25 mouse cellular contexts compared by ENCODE assay signal in the genomic region with DNA sequence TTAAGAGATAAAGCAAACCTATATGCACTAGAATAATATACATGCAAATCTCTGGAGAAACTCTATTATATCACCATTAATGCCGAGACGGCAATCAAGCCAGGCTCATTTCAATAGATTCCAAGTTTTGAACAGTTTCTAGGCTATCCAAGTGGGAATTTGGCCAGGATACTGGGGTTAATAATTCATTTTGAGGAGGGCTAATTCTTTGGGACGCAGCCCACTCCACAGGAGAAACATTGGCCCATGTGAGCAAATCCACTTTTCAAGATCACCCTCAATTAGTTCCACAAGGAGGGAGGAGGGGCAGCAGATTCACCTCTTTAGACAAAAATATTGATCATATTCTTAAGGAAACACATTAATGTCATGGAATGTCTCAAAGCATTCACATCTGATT.
DNase-seq lines count a peak whose midpoint lies in the region; ATAC-seq and TF ChIP-seq lines count a peak whose summit lies in the region.
"Had no signal": no experiment of that assay in that cellular context is flagged by ENCODE, and none has a peak within 500 bp of the region (broad histone marks: within the 10 kb centered on the region; RNA-seq: fewer than 3 reads in every experiment).

No protein-coding gene starts in this region.

- no peak overlapping the region for H3K9ac ChIP-seq in limb, embryonic 14.5 days (ENCODE audit: low read depth, low read length, severe bottlenecking)
- H3K9ac ChIP-seq: limb, embryonic 12.5 days; liver, embryonic 14.5 days; lung, embryonic 15.5 days; neural tube, embryonic 13.5 days; stomach, embryonic 15.5 days had no signal

- TF ChIP-seq POLR2A in kidney, adult 2 months (IDR thresholded peaks at IDR 0.05; ENCODE audit: low read depth, low read length): no peak
- no peak for TF ChIP-seq POLR2A in limb, embryonic 14.5 days (IDR thresholded peaks at IDR 0.05; ENCODE audit: borderline replicate concordance, extremely low read depth, insufficient read depth, insufficient read length)
- no peak for TF ChIP-seq POLR2A in brain, embryonic 14.5 days (IDR thresholded peaks at IDR 0.05; ENCODE audit: borderline replicate concordance, extremely low read depth, insufficient read depth, insufficient read length, poor library complexity, severe bottlenecking)

- no peak overlapping the region for H3K4me2 ChIP-seq in limb, embryonic 14.5 days (replicated peaks; ENCODE audit: low read depth, low read length, severe bottlenecking)
- H3K4me2 ChIP-seq: heart, embryonic 11.5 days; limb, embryonic 12.5 days; lung, embryonic 15.5 days; neural tube, embryonic 13.5 days; stomach, embryonic 15.5 days had no signal

- no peak for TF ChIP-seq CTCF in kidney, adult 2 months (conservative IDR thresholded peaks at IDR 0.05; ENCODE audit: insufficient read depth, insufficient read length, low read depth, low read length)
- no peak for TF ChIP-seq CTCF in brain, embryonic 14.5 days (IDR thresholded peaks at IDR 0.05; ENCODE audit: borderline replicate concordance, extremely low read depth, insufficient read depth, insufficient read length)

- H3K4me1 ChIP-seq in kidney, adult 2 months (ENCODE audit: control insufficient read depth, insufficient read depth, low read length): no peaks in the 10 kb centered on the region
- no peaks in the 10 kb centered on the region for H3K4me1 ChIP-seq in limb, embryonic 14.5 days (ENCODE audit: control insufficient read depth, insufficient read depth, low read length)
- no peaks in the 10 kb centered on the region for H3K4me1 ChIP-seq in limb, embryonic 10.5 days
- H3K4me1 ChIP-seq: limb, embryonic 12.5 days; stomach, embryonic 15.5 days had no signal

- no peaks in the 10 kb centered on the region for H3K36me3 ChIP-seq in kidney, adult 2 months (ENCODE audit: control insufficient read depth, insufficient read depth, low read length)
- H3K36me3 ChIP-seq in limb, embryonic 14.5 days (ENCODE audit: control insufficient read depth, insufficient read depth, low read length): no peaks in the 10 kb centered on the region
- H3K36me3 ChIP-seq in limb, embryonic 10.5 days: peaks cover 19% of the 10 kb centered on the region
- H3K36me3 ChIP-seq: limb, embryonic 12.5 days; lung, embryonic 15.5 days; neural tube, embryonic 13.5 days; stomach, embryonic 15.5 days had no signal

- DNase-seq in gastrocnemius, adult 18-20 months (ENCODE audit: low spot score): peak; percentile 2
- DNase-seq in gastrocnemius, postnatal 4 days (ENCODE audit: low spot score in 2 of 2): no peak
- peak; percentile 65 for DNase-seq in kidney, adult 2 months
- no peak for DNase-seq in kidney, postnatal 10 days
- DNase-seq in limb, embryonic 14.5 days (ENCODE audit: low spot score): peak; percentile 36
- DNase-seq in limb, embryonic 10.5 days (ENCODE audit: low spot score): no peak
- peak; percentile 86 for DNase-seq in brain, embryonic 14.5 days (ENCODE audit: low read depth)
- DNase-seq: adrenal gland, adult 8-10 months; cerebellum, adult 8-10 months; heart, postnatal 10 days; kidney, adult 18-20 months; lung, postnatal 4 days; midbrain, embryonic 14.5 days; right cerebral cortex, adult 18-20 months; right cerebral cortex, postnatal 4 days; thymus, postnatal 25 days had no signal

- H3K4me3 ChIP-seq in kidney, adult 2 months (ENCODE audit: insufficient read depth, low read depth, low read length): no peak overlapping the region
- H3K4me3 ChIP-seq in limb, embryonic 14.5 days (replicated peaks; ENCODE audit: low read length): no peak overlapping the region
- no peak overlapping the region for H3K4me3 ChIP-seq in limb, embryonic 10.5 days
- H3K4me3 ChIP-seq: limb, embryonic 12.5 days; lung, embryonic 15.5 days; myocyte; neural tube, embryonic 13.5 days; stomach, embryonic 15.5 days had no signal

- no peaks in the 10 kb centered on the region for H3K9me3 ChIP-seq in limb, embryonic 14.5 days (ENCODE audit: control insufficient read depth, low read length)
- no peaks in the 10 kb centered on the region for H3K9me3 ChIP-seq in limb, embryonic 10.5 days (replicated peaks)
- H3K9me3 ChIP-seq: limb, embryonic 12.5 days; lung, embryonic 15.5 days; neural tube, embryonic 13.5 days; stomach, embryonic 15.5 days had no signal

- ATAC-seq in limb, embryonic 14.5 days (ENCODE audit: low FRiP score, low read depth): no peak
- ATAC-seq in inflammation-experienced regulatory T-cells, adult 6 months: no peak
- ATAC-seq: activated CD4-positive, CD25-positive, alpha-beta regulatory T cell, adult 4 months had no signal

- 29% methylated on average over 3 of the region's 3 CpGs for WGBS in kidney, adult 2 months
- WGBS in limb, embryonic 14.5 days: 87% methylated on average over 3 of the region's 3 CpGs
- WGBS in limb, embryonic 10.5 days: 94% methylated on average over 3 of the region's 3 CpGs

- no peak overlapping the region for H3K27ac ChIP-seq in kidney, adult 2 months (ENCODE audit: insufficient read depth, low read depth, low read length)
- H3K27ac ChIP-seq in limb, embryonic 14.5 days (replicated peaks; ENCODE audit: low read depth, low read length): no peak overlapping the region
- no peak overlapping the region for H3K27ac ChIP-seq in limb, embryonic 10.5 days
- H3K27ac ChIP-seq: limb, embryonic 12.5 days; liver, embryonic 14.5 days; stomach, embryonic 15.5 days had no signal

- no peaks in the 10 kb centered on the region for H3K27me3 ChIP-seq in kidney, adult 2 months (replicated peaks; ENCODE audit: control insufficient read depth, insufficient read depth, low read length)
- H3K27me3 ChIP-seq in limb, embryonic 14.5 days (ENCODE audit: control insufficient read depth, insufficient read depth, low read length): no peaks in the 10 kb centered on the region
- no peaks in the 10 kb centered on the region for H3K27me3 ChIP-seq in limb, embryonic 10.5 days (ENCODE audit: low read depth, poor library complexity, severe bottlenecking)
- H3K27me3 ChIP-seq: limb, embryonic 12.5 days; lung, embryonic 15.5 days; neural tube, embryonic 13.5 days; stomach, embryonic 15.5 days had no signal

Comparison
In these comparisons a context has a peak if more than half of its experiments do, and no peak if none do; other contexts are left out.
1. DNase-seq: peak in gastrocnemius, adult 18-20 months (single experiment), kidney, adult 2 months (single experiment), limb, embryonic 14.5 days (single experiment) and brain, embryonic 14.5 days (single experiment); none in gastrocnemius, postnatal 4 days (0 of 2), kidney, postnatal 10 days (single experiment) and limb, embryonic 10.5 days (single experiment).